Mouse (Mus musculus): ENCODE results near the gene Kcnq5.

- no peak for TF ChIP-seq CTCF (IDR thresholded peaks at IDR 0.05; ENCODE audit: low read depth)
- TF ChIP-seq EP300 (IDR thresholded peaks at IDR 0.05; ENCODE audit: low read depth) = no peak
Measured at GRCm38 (mm10) chr1:21712711-21713110, 249.0 kb downstream of the Kcnq5 start.
